Mouse (Mus musculus) ovary, postnatal 14 days (tissue): ENCODE measurements at regions not wholly inside any gene's neighbourhood (a gene's known extent, or its start where the extent isn't known, plus 50 kb on each side); places are given as distances from the start of the nearest gene placed in this dataset.

Source experiments
- DNase-seq: peaks from one replicate; pipeline ENCODE4 v3.0.0; 2022; ENCODE audit warnings: low spot score

GRCm38 (mm10) chr3:136993473-136993872 is 323.5 kb downstream of the Ppp3ca start:
- DNase-seq: no peak

- DNase-seq: no peak
Observed at GRCm38 (mm10) chr3:136994361-136995083, 324.6 kb downstream of the Ppp3ca start.

- DNase-seq: no peak
Observed at GRCm38 (mm10) chr3:136995611-136996335, 325.8 kb downstream of the Ppp3ca start.

- no peak for DNase-seq
Observed at GRCm38 (mm10) chr3:136996381-136996895, 326.5 kb downstream of the Ppp3ca start.

- DNase-seq: no peak
Observed at GRCm38 (mm10) chr3:137011551-137011950, 329.3 kb upstream of the Emcn start.

- DNase-seq: no peak
Observed at GRCm38 (mm10) chr3:137014686-137015085, 326.2 kb upstream of the Emcn start.

- DNase-seq: no peak
Observed at GRCm38 (mm10) chr3:137015199-137015598, 325.7 kb upstream of the Emcn start.

GRCm38 (mm10) chr3:137019971-137020634 is 320.8 kb upstream of the Emcn start:
- DNase-seq: no peak

- DNase-seq: no peak
Observed at GRCm38 (mm10) chr3:137029546-137029945, 311.3 kb upstream of the Emcn start.

- no peak for DNase-seq
Observed at GRCm38 (mm10) chr3:137032802-137033201, 308.1 kb upstream of the Emcn start.

GRCm38 (mm10) chr3:137039638-137040037 is 301.2 kb upstream of the Emcn start:
- DNase-seq: no peak

- DNase-seq: no peak
Observed at GRCm38 (mm10) chr3:137056544-137057224, 284.2 kb upstream of the Emcn start.

- DNase-seq: no peak
Observed at GRCm38 (mm10) chr3:137057225-137057910, 283.5 kb upstream of the Emcn start.

GRCm38 (mm10) chr3:137057911-137058260 is 283.0 kb upstream of the Emcn start:
- no peak for DNase-seq

GRCm38 (mm10) chr3:137062067-137062466 is 278.8 kb upstream of the Emcn start:
- DNase-seq: no peak

- DNase-seq: no peak
Observed at GRCm38 (mm10) chr3:137067336-137067735, 273.5 kb upstream of the Emcn start.

GRCm38 (mm10) chr3:137069334-137069733 is 271.5 kb upstream of the Emcn start:
- no peak for DNase-seq

GRCm38 (mm10) chr3:137077718-137078599 is 262.9 kb upstream of the Emcn start:
- DNase-seq: no peak

- no peak for DNase-seq
Observed at GRCm38 (mm10) chr3:137078600-137078975, 262.3 kb upstream of the Emcn start.

GRCm38 (mm10) chr3:137086896-137087295 is 254.0 kb upstream of the Emcn start:
- no peak for DNase-seq
